Mouse (Mus musculus): Measurements from ENCODE around the gene Trim67. TPM values are rescaled to one million over a fixed set of nuclear protein-coding genes. Genes with fewer than 3 reads are reported as not detected.

Gene Trim67
- polyA plus RNA-seq, 1 experiment from 2014 or later = 0.23 TPM

- DNase-seq (ENCODE audit: low spot score) (no peak), ATAC-seq (ENCODE audit: low FRiP score, low TSS enrichment) (no peak)
- Histone ChIP-seq H3K4me1 (replicated peaks; ENCODE audit: control insufficient read depth, insufficient read depth) (no peaks in the 10 kb centered on the region), H3K27me3 (ENCODE audit: control insufficient read depth, insufficient read depth, low read length) (no peaks in the 10 kb centered on the region), H3K4me2 (replicated peaks; ENCODE audit: low read depth) (no peak overlapping the region), H3K9ac (ENCODE audit: low read length) (no peak overlapping the region), H3K9me3 (ENCODE audit: control insufficient read depth, low read length) (no peaks in the 10 kb centered on the region), H3K27ac (replicated peaks) (no peak overlapping the region), H3K36me3 (ENCODE audit: control insufficient read depth, insufficient read depth, low read length) (no peaks in the 10 kb centered on the region), H3K4me3 (ENCODE audit: low read depth, low read length) (no peak overlapping the region)
- TF ChIP-seq CTCF (IDR thresholded peaks at IDR 0.05; ENCODE audit: low read depth) (peak; percentile 62), EP300 (optimal IDR thresholded peaks at IDR 0.05) (no peak)
- WGBS = 51% methylated on average over 5 of the region's 5 CpGs
Observed at GRCm38 (mm10) chr8:124810056-124810610, 17.2 kb downstream of the Trim67 start.

DNA sequence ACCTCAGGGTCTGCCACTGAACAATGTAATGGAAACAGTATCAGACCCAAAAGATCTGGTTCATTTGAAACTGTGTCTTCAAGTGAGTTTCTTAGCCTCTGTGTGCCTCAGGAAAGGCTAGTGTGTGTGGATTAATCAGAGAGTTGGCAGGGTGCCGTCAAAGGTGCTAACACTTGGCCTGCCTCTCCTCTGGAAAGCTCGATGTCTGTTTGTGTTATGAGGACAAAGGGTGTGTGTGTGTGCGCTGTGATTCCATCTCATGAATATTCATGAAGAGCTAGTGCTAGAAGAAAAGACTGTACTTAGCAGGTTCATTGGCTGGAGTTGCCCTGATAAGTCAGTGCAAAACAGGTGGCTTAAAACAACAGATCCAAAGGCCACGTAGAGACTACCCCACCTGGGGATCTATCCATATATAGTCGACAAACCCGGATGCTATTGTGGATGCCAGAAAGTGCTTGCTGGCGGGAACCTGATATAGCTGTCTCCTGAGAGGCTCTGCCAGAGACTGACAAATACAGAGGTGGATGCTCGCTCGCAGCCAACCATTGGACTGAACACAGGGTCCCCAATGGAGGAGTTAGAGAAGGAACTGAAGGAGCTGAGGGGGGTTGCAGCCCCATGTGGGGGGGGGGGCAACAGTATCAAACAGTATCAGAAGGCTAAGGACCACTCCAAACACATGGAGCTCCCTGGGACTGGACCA, 17.9 kb downstream of the Trim67 start:
- no peaks in the 10 kb centered on the region for H3K36me3 ChIP-seq (ENCODE audit: control insufficient read depth, insufficient read depth, low read length)
- H3K9me3 ChIP-seq (ENCODE audit: control insufficient read depth, low read length) = no peaks in the 10 kb centered on the region
- no peak overlapping the region for H3K4me2 ChIP-seq (replicated peaks; ENCODE audit: low read depth)
- H3K4me3 ChIP-seq (ENCODE audit: low read depth, low read length) = no peak overlapping the region
- no peak for TF ChIP-seq CTCF (IDR thresholded peaks at IDR 0.05; ENCODE audit: low read depth)
- TF ChIP-seq EP300 (optimal IDR thresholded peaks at IDR 0.05) = no peak
- H3K9ac ChIP-seq (ENCODE audit: low read length) = no peak overlapping the region
- no peak overlapping the region for H3K27ac ChIP-seq (replicated peaks)
- ATAC-seq (ENCODE audit: low FRiP score, low TSS enrichment) (no peak), DNase-seq (ENCODE audit: low spot score) (peak; percentile 38)
- no peaks in the 10 kb centered on the region for H3K4me1 ChIP-seq (replicated peaks; ENCODE audit: control insufficient read depth, insufficient read depth)
- 40% methylated on average over 9 of the region's 9 CpGs for WGBS
- H3K27me3 ChIP-seq (ENCODE audit: control insufficient read depth, insufficient read depth, low read length) = no peaks in the 10 kb centered on the region

DNA sequence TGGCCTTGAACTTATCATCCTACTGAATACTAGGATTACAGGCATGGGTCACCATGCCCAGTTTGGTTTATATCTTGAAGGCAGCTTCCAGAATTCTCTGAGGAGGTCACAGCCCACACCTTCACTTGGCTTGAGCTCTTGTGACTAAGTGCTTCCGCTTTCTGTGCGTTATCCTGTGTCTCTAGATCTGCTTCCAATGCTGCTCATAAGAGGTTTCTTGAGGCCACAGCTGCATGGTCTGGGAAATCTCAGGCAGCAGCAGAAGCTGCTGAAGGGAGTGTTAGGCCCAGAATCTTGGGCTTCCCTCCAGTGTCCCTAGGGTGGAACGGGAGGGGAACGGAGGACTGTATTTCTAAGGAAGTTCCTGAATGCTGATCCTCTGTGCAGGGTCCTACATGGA, 20.4 kb downstream of the Trim67 start:
- Histone ChIP-seq H3K27me3 (ENCODE audit: control insufficient read depth, insufficient read depth, low read length) (no peaks in the 10 kb centered on the region), H3K4me3 (ENCODE audit: low read depth, low read length) (no peak overlapping the region), H3K4me2 (replicated peaks; ENCODE audit: low read depth) (no peak overlapping the region), H3K9ac (ENCODE audit: low read length) (no peak overlapping the region), H3K36me3 (ENCODE audit: control insufficient read depth, insufficient read depth, low read length) (no peaks in the 10 kb centered on the region), H3K27ac (replicated peaks) (no peak overlapping the region), H3K9me3 (ENCODE audit: control insufficient read depth, low read length) (no peaks in the 10 kb centered on the region), H3K4me1 (replicated peaks; ENCODE audit: control insufficient read depth, insufficient read depth) (no peaks in the 10 kb centered on the region)
- DNase-seq (ENCODE audit: low spot score) (no peak), ATAC-seq (ENCODE audit: low FRiP score, low TSS enrichment) (no peak)
- TF ChIP-seq CTCF (IDR thresholded peaks at IDR 0.05; ENCODE audit: low read depth) (no peak), EP300 (optimal IDR thresholded peaks at IDR 0.05) (no peak)
- 71% methylated on average over 4 of the region's 4 CpGs for WGBS

- Histone ChIP-seq H3K9ac (ENCODE audit: low read length) (no peak overlapping the region), H3K27me3 (ENCODE audit: control insufficient read depth, insufficient read depth, low read length) (no peaks in the 10 kb centered on the region), H3K4me3 (ENCODE audit: low read depth, low read length) (no peak overlapping the region), H3K4me1 (replicated peaks; ENCODE audit: control insufficient read depth, insufficient read depth) (no peaks in the 10 kb centered on the region), H3K27ac (replicated peaks) (no peak overlapping the region), H3K9me3 (ENCODE audit: control insufficient read depth, low read length) (no peaks in the 10 kb centered on the region), H3K4me2 (replicated peaks; ENCODE audit: low read depth) (no peak overlapping the region), H3K36me3 (ENCODE audit: control insufficient read depth, insufficient read depth, low read length) (no peaks in the 10 kb centered on the region)
- 90% methylated on average over 12 of the region's 12 CpGs for whole genome bisulfite sequencing
- TF ChIP-seq CTCF (IDR thresholded peaks at IDR 0.05; ENCODE audit: low read depth) (no peak), EP300 (optimal IDR thresholded peaks at IDR 0.05) (no peak)
- no peak for ATAC-seq (ENCODE audit: low FRiP score, low TSS enrichment)
- no peak for DNase-seq (ENCODE audit: low spot score)
Observed at GRCm38 (mm10) chr8:124815870-124816269, 23.0 kb downstream of the Trim67 start.

GRCm38 (mm10) chr8:124816866-124817265, 24.0 kb downstream of the Trim67 start:
- 88% methylated on average over 11 of the region's 11 CpGs for WGBS
- Histone ChIP-seq H3K27ac (replicated peaks) (no peak overlapping the region), H3K36me3 (ENCODE audit: control insufficient read depth, insufficient read depth, low read length) (no peaks in the 10 kb centered on the region), H3K9ac (ENCODE audit: low read length) (no peak overlapping the region), H3K9me3 (ENCODE audit: control insufficient read depth, low read length) (no peaks in the 10 kb centered on the region), H3K4me2 (replicated peaks; ENCODE audit: low read depth) (no peak overlapping the region), H3K4me3 (ENCODE audit: low read depth, low read length) (no peak overlapping the region), H3K4me1 (replicated peaks; ENCODE audit: control insufficient read depth, insufficient read depth) (no peaks in the 10 kb centered on the region), H3K27me3 (ENCODE audit: control insufficient read depth, insufficient read depth, low read length) (no peaks in the 10 kb centered on the region)
- DNase-seq (ENCODE audit: low spot score) = no peak
- ATAC-seq (ENCODE audit: low FRiP score, low TSS enrichment) = no peak
- TF ChIP-seq CTCF (IDR thresholded peaks at IDR 0.05; ENCODE audit: low read depth) (no peak), EP300 (optimal IDR thresholded peaks at IDR 0.05) (no peak)

- no peak for ATAC-seq (ENCODE audit: low FRiP score, low TSS enrichment)
- Histone ChIP-seq H3K4me3 (ENCODE audit: low read depth, low read length) (no peak overlapping the region), H3K9me3 (ENCODE audit: control insufficient read depth, low read length) (no peaks in the 10 kb centered on the region), H3K4me2 (replicated peaks; ENCODE audit: low read depth) (no peak overlapping the region), H3K36me3 (ENCODE audit: control insufficient read depth, insufficient read depth, low read length) (no peaks in the 10 kb centered on the region), H3K27me3 (ENCODE audit: control insufficient read depth, insufficient read depth, low read length) (no peaks in the 10 kb centered on the region), H3K9ac (ENCODE audit: low read length) (no peak overlapping the region), H3K4me1 (replicated peaks; ENCODE audit: control insufficient read depth, insufficient read depth) (no peaks in the 10 kb centered on the region), H3K27ac (replicated peaks) (no peak overlapping the region)
- no peak for DNase-seq (ENCODE audit: low spot score)
- 72% methylated on average over 3 of the region's 3 CpGs for WGBS
- TF ChIP-seq CTCF (IDR thresholded peaks at IDR 0.05; ENCODE audit: low read depth) (no peak), EP300 (optimal IDR thresholded peaks at IDR 0.05) (no peak)
Observed at GRCm38 (mm10) chr8:124817361-124817760, 24.5 kb downstream of the Trim67 start.
